Mouse (Mus musculus) c-Kit-positive CD71-positive TER-119-negative erythroid progenitor cells, embryonic 14.5 days (primary cell): Measurements from ENCODE around the gene Dpm2.

ENCODE experiments used
- DNase-seq: peaks from one replicate; pipeline ENCODE4 v3.0.0-alpha.2; 2013; ENCODE audit warnings: low read depth

Dpm2 gene

DNA sequence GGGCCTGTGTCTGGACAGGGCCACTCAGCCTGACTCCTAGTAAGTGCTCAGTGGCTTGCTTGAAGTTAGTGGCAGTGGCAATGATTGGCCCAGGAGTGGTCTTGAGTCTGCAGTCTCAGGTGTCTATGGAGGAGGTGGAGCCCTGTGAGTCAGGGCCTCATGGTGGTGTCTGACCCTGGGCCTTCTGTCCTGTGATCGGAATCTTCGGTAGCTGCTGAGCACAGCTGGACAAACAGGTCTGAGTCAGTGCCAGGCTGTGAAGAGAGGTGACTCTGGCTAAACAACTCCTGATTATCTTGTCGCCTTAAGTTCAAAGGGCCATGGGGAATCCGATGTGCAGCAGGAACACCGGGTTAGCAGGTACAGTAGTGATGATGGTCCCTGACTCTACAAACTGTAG is 23.3 kb upstream of the Dpm2 start:
- DNase-seq: no peak

DNA sequence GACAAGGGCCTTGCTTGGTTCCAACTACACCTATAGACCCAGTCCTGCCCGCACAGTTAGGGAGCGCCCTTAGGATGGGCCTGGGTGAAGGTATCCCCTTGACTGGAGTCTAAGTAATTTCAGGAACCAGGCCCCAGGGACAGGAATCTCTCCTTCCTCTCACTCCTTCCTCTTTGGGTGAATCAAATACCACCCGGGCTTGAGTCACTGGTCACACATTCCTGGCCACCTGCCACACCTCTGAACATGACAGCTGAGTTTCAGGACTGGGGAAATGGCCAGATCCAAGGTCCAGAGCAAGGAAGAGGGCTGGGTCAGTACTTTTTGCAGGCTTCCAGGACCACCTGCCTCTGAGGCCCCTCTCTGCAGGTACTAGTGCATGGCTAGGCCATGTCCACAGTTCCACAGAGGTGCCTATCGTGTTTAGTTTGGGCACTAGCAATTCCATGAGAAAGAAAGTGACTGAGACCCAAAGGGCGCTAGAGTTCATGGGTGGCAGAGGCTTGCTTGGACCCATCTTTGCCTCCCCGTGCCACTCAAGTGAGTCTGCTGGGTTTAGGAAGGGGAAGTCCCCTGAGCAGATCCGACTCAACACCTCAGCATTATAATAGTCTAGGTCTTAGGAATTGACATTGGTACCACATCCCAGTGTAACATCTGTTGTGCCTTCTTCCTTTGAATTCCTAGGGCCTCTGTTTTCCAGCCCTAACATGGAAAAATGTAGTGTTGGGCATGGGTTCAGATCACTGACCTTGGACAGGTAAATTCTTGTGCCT is 22.5 kb upstream of the Dpm2 start:
- DNase-seq: no peak

DNA sequence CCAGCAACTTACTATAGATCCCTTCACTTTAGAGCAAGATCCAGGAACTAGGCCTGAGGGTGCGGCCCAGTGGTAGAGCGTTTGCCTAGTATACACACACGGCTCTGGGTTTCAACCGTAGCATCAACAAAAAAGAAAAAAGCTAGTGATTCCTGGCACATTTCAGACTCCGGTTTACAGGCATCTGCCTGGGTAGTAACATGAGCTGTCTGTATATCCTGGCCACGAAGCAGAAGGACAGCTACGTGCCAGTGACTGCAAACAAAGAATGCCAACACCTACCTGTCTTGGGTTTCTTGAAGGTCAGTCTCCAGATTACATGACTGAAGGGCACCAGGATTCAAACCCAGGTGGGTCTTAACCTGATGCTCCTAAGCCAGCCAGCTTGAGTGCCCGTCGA is 21.5 kb upstream of the Dpm2 start:
- no peak for DNase-seq

DNA sequence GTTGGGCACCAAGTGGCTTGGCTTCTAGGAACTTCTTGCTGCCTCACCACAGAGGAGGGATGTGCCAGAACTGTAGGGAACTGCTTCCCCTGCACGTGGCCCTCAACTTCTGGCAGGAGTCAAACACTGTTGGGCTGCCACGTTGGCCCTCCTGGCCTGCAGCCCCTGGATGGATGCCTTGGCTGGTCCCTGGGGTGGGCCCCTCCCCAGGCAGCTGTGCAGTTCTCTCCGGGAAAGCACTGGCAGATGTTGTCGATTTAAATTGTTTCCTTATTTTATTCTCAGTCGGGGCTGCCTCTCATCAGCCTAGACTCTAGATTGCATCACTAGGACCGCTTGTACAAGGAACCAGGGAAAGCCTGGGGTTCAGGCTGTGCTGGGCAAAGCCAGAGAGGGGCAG is 20.9 kb upstream of the Dpm2 start:
- DNase-seq: no peak

DNA sequence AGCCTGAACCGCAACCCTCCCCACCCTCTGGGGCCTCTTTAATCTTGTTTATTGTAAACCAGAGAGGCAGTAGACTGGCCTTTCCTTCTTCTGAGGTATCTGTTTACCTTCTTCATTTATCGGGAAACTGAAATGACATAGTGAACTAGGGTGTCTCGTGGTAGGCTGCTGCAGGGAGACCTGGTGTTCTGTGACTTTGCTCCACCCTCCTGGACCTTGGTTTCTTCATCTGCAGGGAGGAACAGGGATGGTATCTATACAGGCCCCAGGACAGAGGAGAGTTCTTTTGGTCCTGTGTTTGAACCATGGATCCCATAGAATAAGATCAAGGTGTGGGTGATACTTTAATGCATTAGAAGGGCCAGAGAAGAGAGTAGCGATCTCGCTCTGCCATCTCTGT is 19.4 kb upstream of the Dpm2 start:
- no peak for DNase-seq

DNA sequence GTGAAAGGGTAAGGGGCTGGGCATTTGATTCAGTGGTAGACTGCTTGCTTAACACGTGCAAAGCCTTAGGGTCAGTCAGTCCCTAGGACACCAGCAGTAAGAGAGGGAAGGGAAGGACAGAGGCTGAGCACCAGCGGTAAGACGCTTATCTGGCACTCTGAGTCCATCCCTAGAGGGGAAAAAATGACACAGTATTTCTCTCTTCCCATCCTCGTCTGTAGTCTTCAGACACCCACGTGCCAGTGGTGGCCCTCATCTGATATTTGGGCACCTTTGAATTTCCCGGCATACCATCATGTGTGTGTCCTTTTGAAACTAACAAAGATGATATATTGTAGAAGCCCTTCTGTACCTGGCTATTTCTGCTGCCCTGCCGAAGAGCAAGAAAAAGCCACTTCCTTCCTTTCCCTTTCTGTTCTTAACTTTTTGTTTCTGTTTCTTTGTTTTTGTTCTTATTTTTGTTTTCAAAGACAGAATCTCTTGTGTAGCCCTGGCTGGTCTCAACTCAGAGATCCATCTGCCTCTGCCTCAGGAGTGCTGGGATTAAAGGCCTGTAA is 17.0 kb upstream of the Dpm2 start:
- DNase-seq: no peak

DNA sequence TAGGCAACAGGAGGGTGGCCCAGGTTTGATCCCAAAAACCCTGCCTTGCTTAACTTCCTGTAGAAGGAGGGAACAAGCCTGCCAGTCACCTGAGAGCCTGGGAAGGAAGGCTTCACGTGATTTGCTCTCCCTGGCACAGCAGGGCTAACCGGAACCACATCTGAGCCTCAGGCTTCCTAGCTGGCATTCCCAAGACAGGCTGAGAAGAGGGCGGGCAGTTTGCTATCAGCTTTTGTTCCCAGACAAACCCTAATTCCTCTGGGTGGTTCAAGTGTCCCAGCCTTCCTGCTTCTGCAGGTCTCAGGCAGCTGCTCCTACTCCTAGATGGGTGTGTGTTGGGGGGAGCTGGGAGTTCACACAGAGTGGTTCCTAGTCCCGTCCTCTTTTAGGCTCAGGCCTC is 15.2 kb upstream of the Dpm2 start:
- DNase-seq: no peak

DNA sequence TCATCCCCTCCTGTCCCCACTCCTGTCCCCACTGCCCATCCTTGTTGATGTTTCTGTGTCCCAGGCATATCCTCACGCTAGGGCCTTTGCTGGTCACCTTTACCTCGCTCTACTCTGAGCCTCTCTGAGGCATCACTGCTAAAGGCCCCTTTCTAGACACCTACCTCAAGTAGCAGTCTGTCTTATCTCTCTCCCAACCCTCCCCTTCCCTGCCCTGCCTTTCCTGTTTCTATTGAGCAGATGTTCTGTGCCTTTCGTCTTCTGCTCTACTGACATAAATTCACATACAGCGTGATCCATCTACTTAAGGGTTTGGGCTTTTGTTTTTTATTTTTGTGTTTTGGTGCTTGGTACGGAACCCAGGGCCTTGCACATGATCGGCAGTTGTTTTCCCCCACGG is 14.6 kb upstream of the Dpm2 start:
- no peak for DNase-seq

DNA sequence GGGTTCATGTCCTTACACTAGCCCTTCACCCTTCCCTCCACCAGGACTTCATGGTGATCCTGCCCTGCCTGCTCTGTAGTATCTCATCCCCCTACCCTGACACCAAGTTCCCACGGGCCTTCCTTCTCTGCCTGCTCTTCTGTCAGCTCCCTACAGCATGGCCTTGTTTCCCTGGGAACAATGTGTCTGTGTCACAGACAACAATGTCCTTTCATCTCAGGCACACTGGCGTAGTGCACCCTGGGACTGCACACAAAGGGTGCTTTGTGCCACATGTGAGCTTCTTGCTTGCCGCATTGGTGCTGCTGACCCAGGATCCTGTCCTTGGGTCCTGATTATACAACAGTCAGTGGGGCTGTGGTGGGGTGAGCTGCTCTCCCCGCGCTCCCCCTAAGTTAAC is 11.1 kb upstream of the Dpm2 start:
- DNase-seq: no peak

DNA sequence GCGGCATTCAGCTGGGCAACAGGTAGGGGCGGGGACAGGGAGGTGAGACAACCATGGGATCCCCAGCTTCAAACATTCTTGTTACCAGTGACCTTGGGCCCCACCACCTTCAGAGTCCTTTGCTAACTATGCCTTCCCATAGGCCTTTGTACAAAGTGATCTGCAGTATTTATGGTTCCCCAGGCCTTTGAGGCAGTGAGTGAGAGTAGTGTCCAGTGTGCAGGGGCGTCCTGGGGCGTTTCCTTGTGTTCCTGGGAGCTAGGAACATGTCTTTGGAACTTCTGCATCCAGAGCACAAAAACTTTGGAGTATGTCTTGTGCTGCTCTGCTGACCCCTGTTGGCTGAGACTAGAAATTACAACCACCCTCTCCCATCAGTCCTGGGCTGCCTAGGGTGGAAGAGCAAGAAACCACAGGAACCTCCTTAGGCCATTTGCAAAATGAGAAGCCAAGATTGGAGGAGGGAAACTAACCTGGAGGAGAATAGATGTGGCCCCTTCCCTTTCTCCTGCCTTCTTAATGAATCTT is 4.1 kb upstream of the Dpm2 start:
- DNase-seq: peak; percentile 67

DNA sequence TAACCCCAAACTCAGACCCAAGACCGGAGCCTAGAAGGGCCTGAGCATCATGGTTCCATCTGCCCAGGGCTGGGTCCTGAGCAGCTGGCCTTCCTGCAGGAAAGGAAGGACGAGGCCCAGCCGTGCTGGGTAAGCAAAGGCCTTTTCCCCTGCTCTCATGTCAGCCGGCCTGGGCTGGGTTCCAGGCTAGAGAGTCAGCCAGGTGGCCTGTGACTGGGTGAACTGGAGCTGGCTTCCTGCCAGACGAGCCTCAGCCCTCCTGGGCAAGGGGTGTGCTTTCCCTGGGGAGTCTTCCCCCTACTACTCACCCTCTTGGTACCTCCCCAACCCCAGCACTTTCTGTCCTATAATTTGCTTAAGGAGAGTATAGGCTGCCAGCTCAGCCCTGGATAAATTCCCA is 2.5 kb upstream of the Dpm2 start:
- DNase-seq: no peak

DNA sequence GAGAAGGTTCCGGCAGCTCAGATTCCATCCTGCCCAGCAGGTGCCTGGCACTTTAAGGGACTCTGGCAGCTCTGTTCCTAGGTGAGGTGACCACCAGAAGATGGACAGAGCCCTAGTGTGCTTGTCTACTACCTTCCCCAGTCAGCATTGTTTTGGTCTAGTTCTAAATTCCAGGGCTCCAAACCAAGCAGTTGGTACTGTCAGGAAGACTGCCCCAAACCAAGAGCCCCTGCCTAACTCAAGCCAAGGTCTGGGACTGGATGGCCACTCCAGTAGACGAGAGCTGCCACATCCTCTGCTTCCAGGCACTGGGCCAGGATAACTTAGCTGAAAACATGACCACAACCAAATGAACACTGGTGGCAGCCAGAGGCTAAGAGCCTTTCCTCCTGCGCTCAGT is 1.7 kb upstream of the Dpm2 start:
- DNase-seq: no peak

DNA sequence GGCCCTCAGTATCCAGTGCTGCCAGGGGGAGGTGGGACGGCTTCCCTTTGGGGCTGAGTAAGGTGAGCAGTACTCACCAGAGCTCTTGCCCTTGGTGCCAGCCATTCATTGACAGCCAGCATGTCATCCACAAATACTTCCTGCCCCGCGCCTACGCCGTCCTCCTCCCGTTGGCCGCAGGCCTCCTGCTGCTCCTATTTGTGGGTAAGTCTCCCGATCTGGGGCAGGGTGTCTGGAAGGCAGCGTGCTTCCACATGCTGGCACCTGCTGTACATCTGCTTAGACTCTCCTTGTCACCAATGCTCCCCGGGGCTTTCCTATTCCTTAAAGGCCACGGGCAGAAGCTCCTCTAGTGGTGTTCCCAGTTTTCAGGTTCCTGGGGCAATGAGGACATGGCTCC is 1.5 kb downstream of the Dpm2 start:
- no peak for DNase-seq

DNA sequence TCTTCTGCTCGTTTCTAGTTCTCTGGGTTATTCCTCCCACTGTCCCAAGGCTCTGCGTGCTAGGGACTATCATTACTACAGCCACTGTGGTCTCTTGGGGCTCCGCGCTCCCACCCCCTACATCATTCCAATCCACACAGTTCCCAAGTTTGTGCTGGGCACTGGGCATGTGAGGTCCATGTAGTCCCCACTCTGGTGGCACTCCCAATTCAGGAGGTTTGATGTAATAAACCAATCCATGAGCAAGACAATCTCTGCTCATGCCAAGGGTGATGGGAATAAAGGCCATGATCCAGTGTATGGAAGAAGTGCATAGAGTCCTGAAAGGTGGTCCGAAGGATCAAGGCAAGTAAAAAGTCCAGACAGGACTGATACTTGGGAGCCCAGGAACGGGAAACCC is 3.8 kb downstream of the Dpm2 start, which contains the start of gene Pip5kl1:
TSS of gene Pip5kl1 (plus strand) at position 301 of the 400 bp plus-strand sequence.
- no peak for DNase-seq

DNA sequence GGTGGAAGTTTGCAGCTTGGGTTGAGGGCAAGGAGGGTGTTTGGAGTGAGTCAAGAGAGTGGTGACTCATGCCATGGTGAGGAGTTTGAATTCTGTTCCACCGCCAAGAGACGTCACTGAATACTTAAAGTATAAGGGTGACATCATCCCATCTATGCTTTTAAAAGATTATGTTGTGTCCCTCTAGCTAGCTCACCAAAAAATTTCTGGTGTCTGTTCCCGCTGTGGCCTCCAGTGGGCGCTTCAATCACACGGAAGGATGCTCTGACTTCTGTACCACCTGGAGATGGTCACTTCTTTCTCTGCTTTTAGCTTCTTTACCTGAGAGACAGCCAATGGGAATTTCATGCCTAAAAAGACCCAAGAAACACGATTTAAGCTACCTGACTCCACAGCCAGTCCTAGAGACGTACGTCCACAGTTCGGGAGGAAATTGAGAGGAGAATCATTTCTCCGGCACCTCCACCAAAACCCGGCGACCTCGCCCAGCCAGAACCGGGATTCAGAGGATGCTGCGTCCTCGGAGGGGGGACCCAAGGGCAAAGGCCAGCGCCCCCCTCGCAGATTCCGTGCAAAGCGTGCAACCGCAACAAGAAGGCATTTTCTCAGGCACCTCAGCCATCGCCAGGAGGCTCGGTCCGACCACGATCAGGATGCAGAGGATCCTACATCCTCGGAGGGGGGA is 4.4 kb downstream of the Dpm2 start:
- DNase-seq: peak; percentile 70

DNA sequence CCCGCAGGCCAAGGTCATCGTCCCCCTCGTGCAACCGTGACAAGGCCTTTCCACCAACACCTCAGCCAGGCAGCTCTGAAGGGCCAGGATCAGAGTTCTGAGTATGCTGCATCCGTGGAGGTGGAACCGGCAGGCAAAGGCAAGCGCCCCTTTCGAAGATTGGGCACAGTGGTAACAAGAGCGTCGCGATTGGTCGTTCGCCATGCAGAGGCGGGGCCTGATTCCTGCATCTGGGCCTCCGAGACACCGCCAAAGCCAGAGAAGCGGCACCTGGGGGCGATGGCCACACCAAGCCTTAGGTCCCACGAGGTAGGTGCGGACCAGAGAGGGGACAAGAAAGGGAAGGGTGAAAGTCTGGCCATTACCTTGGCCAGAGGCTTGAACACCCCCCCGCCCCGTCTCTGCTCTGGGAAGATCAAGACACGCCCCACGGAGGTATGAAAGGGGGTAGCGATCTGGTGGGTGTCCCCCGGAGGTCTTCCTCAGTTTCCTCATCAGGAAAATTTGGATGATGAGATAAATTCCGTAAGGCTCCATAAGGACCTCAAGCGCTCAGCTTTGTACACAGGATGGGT is 5.0 kb downstream of the Dpm2 start, which contains the start of gene 9430097D07Rik:
TSS of gene 9430097D07Rik (minus strand) at position 99 of the 575 bp plus-strand sequence.
- DNase-seq: peak; percentile 60

DNA sequence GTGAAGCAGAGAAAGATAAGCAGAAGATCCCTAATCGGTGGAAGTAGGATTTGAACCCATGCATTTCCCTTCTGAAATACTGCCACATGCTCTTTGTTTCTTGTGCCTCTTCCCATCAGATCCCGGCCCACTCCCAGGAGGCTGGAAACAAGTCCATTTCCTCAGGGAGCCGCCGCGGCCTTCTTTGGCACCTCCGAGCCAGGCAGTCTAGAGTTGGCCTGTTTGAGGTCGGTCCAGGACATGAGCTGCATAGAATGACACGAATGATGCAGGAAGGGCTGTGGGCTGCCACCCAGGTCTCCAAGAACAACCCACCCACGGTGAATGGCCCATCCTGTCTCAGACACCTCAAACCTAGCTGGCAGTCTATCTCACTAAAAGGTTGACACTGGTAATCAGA is 5.9 kb downstream of the Dpm2 start:
- DNase-seq: no peak

DNA sequence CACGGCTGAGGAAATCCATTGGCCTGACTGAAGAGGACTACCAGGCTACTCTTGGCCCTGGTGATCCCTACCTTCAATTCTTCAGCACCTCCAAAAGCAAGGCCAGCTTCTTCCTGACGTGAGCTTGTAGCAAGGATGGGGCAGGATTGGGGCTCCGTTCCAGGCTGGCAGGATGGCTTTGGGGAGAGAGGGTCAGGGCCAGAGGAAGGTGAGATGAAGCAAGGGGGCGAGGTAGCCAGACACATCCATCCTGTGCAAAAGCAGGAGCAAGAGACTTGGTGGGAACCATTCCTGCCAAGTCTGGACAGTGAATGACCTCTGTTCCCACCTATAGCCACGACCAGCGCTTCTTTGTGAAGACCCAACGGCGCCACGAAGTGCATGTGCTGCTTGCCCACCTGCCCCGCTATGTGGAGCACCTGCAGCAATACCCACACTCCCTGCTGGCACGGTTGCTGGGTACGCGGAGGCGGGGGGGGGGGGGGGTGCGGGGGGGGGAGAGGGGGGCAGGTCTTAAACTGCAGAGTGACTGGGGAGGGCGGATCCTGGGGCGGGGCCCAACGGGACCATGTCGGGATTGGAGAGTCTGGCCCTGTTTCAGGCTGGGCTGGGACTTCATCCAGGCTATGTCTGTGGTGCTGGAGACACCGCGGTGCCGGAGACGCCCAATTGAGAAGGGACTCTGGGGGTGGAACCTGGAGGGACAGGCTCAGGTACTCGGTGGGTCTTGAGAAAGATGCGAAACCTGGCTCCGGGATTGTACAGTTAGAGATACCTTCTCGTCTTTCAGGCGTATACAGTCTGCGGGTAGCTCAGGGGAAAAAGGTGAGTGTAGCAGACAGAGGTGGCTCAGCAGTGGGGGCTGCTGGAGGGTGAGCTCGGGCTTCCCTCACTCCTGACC is 7.7 kb downstream of the Dpm2 start:
- DNase-seq: no peak

DNA sequence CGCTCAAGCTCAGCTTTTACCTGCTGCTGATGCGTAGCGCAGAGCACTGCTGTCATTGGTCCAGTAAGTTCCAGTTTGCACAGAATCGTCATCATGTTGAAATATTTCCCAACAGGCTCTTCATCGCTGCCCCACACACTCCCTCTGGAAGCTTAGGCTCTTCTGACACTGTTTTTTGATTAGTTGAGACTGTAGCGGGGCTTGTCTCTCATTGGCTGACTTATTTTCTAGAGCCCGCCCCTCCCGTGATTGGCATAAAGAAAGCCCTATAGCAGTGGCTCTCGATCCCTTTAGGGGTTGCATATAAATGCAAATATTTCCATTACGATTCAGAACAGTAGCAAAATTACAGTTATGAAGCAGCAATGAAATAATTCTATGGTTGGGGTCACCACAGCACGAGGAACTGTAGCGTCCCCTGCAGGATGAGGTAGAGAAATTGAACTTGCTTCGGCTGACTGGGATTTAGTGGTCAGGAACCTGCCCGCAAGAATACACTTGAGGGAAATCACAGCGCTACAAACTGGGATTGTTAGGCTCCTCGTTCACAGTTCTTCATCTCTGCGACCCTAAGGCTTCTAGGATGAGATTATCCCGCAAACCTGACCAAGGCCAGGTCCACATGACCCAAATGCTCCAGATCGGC is 10.9 kb downstream of the Dpm2 start:
- peak; percentile 53 for DNase-seq

DNA sequence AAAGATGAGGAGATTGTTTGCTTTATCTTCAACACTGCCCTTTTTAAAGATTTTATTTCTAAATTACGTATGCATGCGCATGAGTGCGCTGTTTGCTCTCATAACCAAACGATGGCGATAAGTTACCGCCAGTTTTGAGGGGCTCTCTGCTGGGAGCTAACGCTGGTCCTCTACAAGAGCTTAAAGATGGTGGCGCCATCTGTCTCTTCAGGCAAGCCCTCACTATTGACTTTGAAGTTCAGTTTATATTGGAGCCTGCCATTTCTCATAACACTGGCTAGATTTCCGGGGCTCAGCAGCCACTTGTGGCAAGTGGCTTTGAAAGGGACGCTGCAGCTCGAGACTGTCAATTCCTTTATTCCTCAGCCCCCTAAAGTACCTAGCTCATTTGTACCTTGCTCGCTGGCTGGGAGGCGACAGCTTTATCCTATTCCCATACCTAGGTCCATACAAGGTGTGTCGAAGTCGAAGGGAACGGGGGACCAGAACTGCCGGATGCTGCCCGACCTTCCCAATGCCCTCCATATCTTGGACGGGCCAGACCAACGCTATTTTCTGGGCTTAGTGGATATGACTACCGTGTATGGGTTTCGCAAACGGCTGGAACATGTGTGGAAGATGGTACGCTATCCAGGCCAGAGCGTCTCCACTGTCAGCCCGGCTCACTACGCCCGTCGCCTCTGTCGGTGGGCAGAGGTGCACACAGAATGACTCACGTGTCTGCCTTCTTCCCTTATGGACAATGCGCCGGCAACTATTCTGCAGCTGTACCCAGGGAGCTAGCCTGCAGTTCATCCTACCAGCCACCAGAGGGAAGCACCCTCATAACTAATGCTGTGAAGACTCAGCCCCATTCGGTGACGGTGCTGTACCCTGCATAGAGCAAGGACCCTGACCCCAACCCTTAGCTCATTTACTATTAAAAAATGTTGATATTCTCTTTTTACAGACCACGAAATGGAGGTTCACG is 12.5 kb downstream of the Dpm2 start:
- DNase-seq: peak; percentile 76
